Mouse (Mus musculus) thymus, adult 2 months (tissue): ENCODE results near the gene Gm49340.

Experiments
- CTCF ChIP-seq: fragments of 200-500 bp; IDR thresholded peaks from 2 replicates; pipeline ENCODE4 v1.5.1; 2012; ENCODE audit warnings: mild to moderate bottlenecking, control low read depth, low read length, moderate library complexity, borderline replicate concordance; ENCODE audit not compliant: control insufficient read depth, poor library complexity, insufficient read depth; ENCODE audit errors: extremely low read depth
- POLR2A ChIP-seq: fragments of 200-500 bp; IDR thresholded peaks from 2 replicates; pipeline ENCODE4 v1.6.1; 2012; ENCODE audit warnings: mild to moderate bottlenecking, low read length, control low read depth, moderate library complexity; ENCODE audit not compliant: control insufficient read depth, poor library complexity, insufficient read depth; ENCODE audit errors: extremely low read depth

- no peak for TF ChIP-seq POLR2A
- TF ChIP-seq CTCF, result no peak
Measured at GRCm38 (mm10) chr11:73315961-73316360, 13.6 kb upstream of the Gm49340 start.
